Mouse (Mus musculus): ENCODE measurements around the gene Flt3.
A peak's percentile ranks its signal among the peaks of the same experiment; 100 is the strongest.

The Flt3 gene

DNA sequence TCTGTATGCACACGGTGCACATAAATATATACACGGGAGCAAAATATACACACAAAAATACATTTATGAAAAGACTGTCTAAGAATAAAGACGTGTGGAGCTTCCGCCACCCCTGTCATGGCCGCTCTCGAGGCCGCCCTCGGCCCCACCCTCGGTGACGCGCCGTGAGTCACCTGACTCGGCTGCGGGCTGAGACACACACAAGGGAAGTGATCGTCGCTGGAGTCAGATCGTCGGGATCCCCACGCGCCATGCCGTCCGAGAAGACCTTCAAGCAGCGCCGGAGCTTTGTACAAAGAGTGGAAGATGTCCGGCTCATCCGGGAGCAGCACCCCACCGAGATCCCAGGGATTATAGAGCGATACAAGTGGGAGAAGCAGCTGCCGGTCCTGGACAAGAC lies 8.4 kb upstream of the Flt3 start:
- peak; percentile 23 for DNase-seq

DNA sequence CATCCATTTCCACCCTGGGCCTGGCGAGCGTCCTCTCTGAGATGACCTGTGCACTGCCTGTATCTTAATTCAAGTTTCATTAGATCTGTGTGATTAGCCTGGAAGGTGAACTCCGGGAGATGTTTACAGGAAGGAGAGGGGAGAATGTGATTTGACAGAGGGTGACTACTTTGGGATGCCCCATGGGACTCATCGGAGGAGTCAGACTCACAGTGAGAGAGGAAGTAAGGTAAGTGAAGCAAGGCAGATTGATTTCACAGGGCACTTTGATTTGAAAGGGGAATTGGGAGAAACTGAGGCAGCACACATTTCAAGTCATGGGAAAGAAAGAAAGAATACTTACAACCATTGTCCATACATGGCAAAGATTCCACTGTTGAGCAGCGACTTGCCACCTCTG lies 5.8 kb upstream of the Flt3 start:
- DNase-seq, result no peak

DNA sequence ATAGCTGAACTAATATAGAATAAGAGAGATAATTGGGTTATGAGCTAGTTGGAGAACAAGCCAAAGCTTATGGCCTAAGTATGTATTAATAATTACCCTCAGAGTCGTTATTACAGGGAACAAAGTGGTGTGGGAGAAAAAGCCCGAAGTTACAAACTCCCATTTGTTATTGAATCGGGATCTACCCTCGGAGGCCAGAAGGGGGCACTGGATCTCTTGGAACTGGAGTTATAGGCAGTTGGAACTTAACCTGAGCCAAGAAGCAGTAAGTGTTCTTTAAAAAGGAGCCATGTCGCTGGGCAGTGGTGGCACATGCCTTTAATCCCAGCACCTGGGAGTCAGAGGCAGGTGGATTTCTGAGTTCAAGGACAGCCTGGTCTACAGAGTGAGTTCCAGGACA lies 2.2 kb upstream of the Flt3 start:
- peak; percentile 74 for DNase-seq

DNA sequence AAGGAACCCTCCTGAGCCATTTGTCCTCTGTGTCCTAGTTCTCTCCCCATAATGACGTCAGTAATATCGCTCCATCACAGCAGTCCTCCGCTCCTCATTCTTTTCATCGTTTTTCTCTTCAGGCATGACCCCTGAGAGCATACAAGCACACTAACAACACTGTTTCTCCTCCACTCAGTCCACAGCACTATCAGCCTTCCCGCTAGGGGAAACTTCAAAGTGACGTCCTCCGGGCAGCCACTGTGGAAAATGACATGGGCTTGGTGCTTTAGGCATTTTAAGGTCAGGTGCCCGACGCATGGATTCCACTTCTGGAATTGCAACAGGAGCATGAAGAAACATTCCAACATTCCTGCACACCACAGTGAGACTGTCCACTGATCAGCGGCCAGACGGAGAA lies 735 bp upstream of the Flt3 start:
- no peak for DNase-seq

DNA sequence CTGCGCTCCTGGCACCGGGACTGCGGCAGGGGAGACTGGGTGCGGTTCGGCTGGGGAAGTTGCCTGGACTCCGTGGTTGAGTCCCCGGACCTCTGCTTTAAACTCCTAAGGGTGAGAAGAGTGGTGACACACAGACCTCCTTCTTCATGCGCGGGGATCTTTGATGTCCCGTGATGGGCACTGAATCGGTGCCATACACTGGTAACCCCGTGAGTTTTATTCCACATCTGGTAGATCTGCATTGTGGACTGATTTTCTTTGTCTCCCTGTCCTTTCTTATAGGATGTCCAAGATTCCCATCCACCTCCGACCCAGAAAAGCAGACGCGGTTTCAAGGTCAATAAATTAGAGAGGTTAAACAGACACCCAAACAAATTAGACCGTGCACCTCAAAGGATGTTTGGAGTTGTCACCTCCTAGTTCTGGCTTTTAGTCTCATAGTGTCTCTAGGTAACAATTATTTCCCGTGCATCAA lies 253 bp upstream of the Flt3 start:
- DNase-seq, result no peak

DNA sequence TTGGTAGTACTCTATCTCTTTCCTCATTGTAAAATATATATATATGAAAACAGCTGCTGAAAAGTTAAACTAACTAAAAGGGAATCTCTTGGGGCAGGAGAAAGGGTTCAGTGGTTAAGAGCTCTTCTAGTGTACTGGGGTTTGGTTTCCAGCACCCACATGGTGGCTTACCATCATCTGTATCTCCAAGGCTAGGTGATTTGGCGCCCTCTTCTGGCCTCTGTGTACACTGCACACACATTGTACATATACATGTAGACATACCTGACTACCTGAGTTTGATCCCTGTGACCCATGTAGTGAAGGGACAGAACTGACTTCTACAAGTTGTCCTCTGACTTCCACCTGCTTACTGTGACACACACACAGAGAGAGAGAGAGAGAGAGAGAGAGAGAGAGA lies 5.2 kb downstream of the Flt3 start:
- DNase-seq, result no peak

GRCm38 (mm10) chr5:147392667-147393213 lies 7.5 kb downstream of the Flt3 start:
- no peak for DNase-seq

DNA sequence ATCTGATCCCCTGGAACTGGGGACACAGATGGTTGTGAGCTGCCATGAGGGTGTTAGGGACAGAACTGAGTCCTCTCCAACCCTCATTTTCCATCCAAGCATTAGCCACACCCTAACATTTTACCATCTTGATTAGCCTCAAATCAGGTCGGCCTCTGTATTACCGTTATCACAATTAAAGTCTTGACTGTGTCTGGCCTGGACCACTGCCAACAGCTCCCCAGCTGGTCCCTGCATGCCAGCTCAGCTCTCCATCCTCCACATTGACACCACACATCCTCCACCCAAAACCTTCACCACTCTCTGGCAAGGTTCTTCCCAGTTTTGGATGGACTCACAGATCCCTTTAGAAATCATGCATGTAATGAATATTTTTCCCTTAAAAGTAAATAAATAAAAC lies 9.5 kb downstream of the Flt3 start:
- no peak for DNase-seq

- DNase-seq, result no peak
Observed at GRCm38 (mm10) chr5:147389052-147389451, 11.2 kb downstream of the Flt3 start.

GRCm38 (mm10) chr5:147388376-147389008 lies 11.8 kb downstream of the Flt3 start:
- DNase-seq, result no peak

DNA sequence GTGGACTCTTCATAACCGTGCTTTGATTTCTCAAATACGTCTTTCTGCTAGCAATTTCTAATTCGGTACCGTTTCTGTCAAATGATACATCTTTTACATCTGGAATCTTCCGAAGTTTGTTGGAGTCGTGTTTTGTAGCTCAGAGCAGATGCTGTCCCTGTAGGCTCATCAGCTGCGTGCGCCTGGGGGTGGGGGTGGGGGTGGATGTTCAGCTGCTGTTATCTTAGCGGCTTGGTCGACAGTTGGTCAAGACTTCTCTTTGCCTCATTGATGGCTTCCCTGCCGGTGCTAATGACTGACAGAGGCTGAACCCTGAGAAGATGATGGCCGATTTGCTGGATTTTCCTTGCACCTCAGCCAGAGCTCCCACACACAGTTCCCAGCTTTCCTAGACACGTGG lies 13.4 kb downstream of the Flt3 start:
- DNase-seq, result no peak

DNA sequence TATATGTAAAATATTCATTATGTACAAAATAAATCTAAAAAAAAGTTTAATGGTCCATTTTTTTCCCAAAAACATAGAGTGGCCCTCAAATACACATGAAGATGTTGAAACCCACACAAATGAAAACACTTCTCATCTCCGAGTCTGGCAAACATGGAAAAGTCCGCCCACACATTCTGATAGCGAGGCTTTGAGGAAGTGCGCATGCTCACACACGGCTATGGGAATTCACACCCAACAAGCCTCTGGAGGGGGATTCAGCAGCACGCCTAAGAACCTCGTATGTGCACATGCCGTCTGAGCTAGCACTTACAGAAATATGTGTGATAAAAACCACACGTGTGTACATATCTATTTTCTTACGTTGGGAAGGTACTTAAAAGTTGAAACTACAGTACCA lies 18.9 kb downstream of the Flt3 start:
- no peak for DNase-seq

- no peak for DNase-seq
Observed at GRCm38 (mm10) chr5:147379481-147379880, 20.8 kb downstream of the Flt3 start.

GRCm38 (mm10) chr5:147370276-147370675 lies 30.0 kb downstream of the Flt3 start:
- DNase-seq, result no peak

GRCm38 (mm10) chr5:147368221-147368620 lies 32.1 kb downstream of the Flt3 start:
- no peak for DNase-seq

DNA sequence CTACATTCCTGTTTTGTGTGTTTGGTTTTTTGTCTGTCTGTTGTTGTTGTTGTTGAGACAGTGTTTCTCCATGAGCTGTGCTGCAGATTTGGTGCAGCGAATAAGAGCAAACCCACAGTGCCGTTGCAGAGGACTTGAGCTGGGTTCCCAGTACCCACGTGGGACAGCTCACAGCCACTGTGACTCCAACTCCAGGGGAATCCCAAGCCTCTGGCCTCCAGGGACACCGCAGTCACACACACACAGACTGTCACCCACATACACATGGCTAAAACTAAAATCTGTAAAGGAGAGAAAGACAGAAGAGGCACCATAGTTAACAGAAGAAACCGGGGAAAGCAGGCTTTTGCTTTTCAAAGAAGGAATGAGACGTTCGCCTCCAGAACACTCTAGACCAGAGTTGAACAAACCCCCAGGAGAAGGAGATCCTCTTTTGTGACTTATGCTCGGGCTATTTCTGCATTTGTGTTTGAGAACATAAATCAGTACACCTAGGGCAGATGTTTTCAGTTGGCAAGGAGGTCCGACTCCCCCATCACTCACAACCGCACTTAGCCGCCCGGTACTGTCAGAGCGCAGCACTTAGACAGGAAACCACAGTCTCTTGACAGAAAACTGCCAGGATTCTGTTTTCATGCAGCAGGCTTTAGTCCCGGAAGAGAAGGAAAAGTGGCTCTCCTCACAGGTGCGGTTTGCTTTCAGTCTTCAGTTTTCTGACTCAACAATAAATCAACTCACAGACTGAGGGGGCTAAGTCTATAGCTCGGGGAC lies 34.1 kb downstream of the Flt3 start:
- no peak for DNase-seq

DNA sequence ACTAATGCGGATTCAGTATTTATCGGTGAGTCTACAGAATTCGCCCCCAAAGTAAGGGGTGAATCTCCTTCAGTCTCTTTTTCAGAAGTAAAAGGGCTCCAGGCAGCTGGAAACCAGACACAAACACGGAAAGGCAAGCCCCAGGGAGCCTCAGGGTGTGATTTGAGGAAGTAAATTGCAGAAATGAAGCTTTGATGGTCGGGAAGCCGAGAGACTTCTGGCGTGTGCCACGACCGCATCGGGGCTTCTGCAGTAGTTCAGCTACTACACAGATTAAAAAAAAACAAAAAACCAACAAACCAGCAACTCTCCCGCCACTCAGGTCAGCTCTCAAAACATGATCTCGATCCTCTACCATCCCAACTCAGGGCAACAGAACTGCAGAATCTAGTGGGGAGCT lies 37.2 kb downstream of the Flt3 start:
- no peak for DNase-seq

DNA sequence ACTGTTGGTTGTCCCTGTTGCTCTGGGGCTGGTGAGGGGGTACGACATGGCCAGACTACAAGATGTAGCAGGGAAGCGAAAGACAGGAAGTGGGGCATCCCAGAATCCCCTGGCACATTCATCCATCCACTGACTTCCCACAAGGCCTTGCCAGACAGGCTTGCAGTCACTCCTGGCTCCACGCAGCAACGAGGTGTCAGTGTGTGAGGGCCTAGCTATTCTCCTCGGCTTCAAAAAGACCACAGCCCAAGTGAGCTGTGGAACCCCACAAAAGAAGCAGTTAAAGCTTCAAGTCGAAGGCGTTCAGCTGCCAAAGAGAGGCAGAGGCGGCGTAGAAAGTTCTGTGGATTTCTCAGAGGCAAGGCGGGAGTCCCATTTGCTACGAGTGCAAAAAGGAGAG lies 41.8 kb downstream of the Flt3 start:
- DNase-seq, result no peak

GRCm38 (mm10) chr5:147357536-147357935 lies 42.8 kb downstream of the Flt3 start:
- peak; percentile 22 for DNase-seq

- no peak for DNase-seq
Observed at GRCm38 (mm10) chr5:147356260-147357055, 43.8 kb downstream of the Flt3 start.

GRCm38 (mm10) chr5:147355788-147356187 lies 44.5 kb downstream of the Flt3 start:
- DNase-seq, result no peak

- DNase-seq, result no peak
Observed at GRCm38 (mm10) chr5:147354985-147355384, 45.3 kb downstream of the Flt3 start.

DNA sequence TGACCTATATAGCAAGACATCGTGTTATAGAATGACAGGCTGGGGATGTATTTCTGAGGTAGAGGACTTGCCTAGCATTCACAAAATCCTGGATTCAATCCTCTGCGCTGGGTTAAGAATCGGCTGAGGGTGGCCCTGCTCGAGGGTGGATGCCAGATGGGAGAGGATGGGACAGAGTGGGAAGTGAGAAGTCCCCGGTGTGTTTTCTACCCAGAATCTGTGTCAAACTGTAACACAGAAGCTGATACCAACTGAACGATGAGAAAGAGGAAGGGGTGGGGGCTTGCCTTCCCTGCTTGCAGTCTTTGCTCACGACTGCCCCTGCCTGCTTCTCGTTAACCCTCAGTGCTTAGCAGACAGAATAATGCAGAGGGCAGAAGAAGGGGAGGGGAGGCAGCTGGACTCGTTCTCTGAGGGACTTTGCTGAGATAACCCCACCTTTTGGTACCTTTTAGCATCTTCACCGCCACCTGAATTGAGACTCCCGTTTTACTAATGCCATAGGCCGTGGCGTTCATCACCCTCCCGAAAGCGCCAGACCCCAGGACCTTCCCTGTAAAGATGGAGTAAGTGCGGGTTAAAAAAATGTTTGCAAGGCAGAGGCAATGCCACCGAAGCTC lies 46.0 kb downstream of the Flt3 start:
- no peak for DNase-seq
